Mouse (Mus musculus) c-Kit-positive CD71-positive TER-119-positive erythroid progenitor cells, embryonic 14.5 days (primary cell): Measurements from ENCODE around the gene Nr2f1.

ENCODE experiments used
- DNase-seq: peaks from one replicate; pipeline ENCODE4 v3.0.0-alpha.2; 2013; ENCODE audit warnings: low spot score

Nr2f1 gene

GRCm38 (mm10) chr13:78198871-78199641 lies 501 bp downstream of the Nr2f1 start:
- DNase-seq, result no peak

GRCm38 (mm10) chr13:78198391-78198870 lies 1.1 kb downstream of the Nr2f1 start:
- no peak for DNase-seq

GRCm38 (mm10) chr13:78197819-78198390 lies 1.7 kb downstream of the Nr2f1 start:
- no peak for DNase-seq

GRCm38 (mm10) chr13:78197286-78197818 lies 2.2 kb downstream of the Nr2f1 start:
- DNase-seq, result no peak

- DNase-seq, result no peak
These were observed 3.2 kb downstream of the Nr2f1 start for GRCm38 (mm10) chr13:78196236-78196796.

GRCm38 (mm10) chr13:78195601-78196115 lies 3.9 kb downstream of the Nr2f1 start:
- no peak for DNase-seq

- DNase-seq, result no peak
These were observed 4.5 kb downstream of the Nr2f1 start for GRCm38 (mm10) chr13:78194850-78195600.

- no peak for DNase-seq
These were observed 5.3 kb downstream of the Nr2f1 start for GRCm38 (mm10) chr13:78194135-78194849.

- DNase-seq, result no peak
These were observed 6.3 kb downstream of the Nr2f1 start for GRCm38 (mm10) chr13:78193211-78193610.

GRCm38 (mm10) chr13:78189586-78189985 lies 10.0 kb downstream of the Nr2f1 start:
- DNase-seq, result no peak

GRCm38 (mm10) chr13:78187833-78188232 lies 11.7 kb downstream of the Nr2f1 start:
- no peak for DNase-seq

- no peak for DNase-seq
These were observed 13.1 kb downstream of the Nr2f1 start for GRCm38 (mm10) chr13:78186340-78186946.

GRCm38 (mm10) chr13:78184786-78185466 lies 14.6 kb downstream of the Nr2f1 start:
- no peak for DNase-seq

GRCm38 (mm10) chr13:78183986-78184385 lies 15.6 kb downstream of the Nr2f1 start:
- no peak for DNase-seq

- no peak for DNase-seq
These were observed 16.6 kb downstream of the Nr2f1 start for GRCm38 (mm10) chr13:78183004-78183403.

GRCm38 (mm10) chr13:78181930-78182558 lies 17.5 kb downstream of the Nr2f1 start:
- DNase-seq, result no peak

- no peak for DNase-seq
These were observed 18.3 kb downstream of the Nr2f1 start for GRCm38 (mm10) chr13:78181071-78181929.

GRCm38 (mm10) chr13:78180261-78180660 lies 19.3 kb downstream of the Nr2f1 start:
- no peak for DNase-seq
